Mouse (Mus musculus): ENCODE data around the gene Arhgap45.

DNA sequence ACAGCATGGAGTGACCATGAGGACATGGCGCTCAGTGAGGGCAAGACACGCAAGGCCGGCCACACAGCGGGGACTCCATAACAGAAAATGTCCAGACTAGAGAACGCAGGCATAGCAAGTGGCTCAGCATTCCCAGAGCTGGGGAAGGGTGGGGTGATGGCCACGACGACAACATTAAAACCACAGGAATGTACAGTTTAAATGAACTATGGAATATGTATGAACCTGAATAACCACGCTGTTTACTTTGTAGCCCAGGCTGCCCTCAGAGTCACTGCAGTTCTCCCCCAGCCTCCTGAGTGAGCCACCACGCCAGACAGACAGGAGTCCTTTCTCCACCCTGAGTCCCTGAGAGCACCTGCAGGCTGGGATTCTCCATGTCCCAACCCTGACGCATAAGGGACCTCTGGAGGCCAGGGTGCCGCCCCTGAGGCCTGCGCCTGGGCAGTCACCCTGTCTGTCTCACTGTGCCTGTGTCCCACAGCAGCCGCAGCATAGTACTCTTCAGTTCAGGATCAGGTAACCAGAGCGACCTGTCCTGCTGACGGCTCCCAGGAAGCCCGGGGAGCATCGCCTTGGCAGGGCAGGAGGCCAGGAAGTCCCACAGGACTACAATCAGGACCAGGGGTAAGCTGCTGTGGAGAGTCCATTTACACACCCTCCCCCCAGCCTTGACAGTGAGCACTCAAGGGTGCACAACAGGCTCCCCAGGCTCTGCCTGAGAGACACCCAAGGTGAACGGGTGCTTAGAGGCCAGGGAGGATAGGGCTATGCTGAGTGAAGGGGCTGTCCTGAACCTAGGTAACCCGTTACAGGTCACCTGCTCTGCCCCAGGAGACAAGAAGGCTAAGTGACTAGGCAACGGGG lies 56.4 kb downstream of the Arhgap45 start:
- no peak for TF ChIP-seq CTCF (IDR thresholded peaks at IDR 0.05; ENCODE audit: borderline replicate concordance, insufficient read depth, low read length)
- TF ChIP-seq POLR2A (IDR thresholded peaks at IDR 0.05; ENCODE audit: low read depth, low read length) = no peak

Measured in embryonic fibroblast, embryonic 13.5 days (primary cell).